Mouse (Mus musculus) heart, postnatal 0 days (tissue): Measurements from ENCODE around the gene Ago3.

ENCODE experiments used
- CTCF ChIP-seq: IDR thresholded peaks from 2 replicates; pipeline ENCODE4 v1.5.1; 2016; ENCODE audit warnings: antibody characterized with exemption, control low read depth, low read depth
- EP300 ChIP-seq: IDR thresholded peaks from 2 replicates; pipeline ENCODE4 v1.6.1; 2016; ENCODE audit warnings: antibody characterized with exemption, low read depth

DNA sequence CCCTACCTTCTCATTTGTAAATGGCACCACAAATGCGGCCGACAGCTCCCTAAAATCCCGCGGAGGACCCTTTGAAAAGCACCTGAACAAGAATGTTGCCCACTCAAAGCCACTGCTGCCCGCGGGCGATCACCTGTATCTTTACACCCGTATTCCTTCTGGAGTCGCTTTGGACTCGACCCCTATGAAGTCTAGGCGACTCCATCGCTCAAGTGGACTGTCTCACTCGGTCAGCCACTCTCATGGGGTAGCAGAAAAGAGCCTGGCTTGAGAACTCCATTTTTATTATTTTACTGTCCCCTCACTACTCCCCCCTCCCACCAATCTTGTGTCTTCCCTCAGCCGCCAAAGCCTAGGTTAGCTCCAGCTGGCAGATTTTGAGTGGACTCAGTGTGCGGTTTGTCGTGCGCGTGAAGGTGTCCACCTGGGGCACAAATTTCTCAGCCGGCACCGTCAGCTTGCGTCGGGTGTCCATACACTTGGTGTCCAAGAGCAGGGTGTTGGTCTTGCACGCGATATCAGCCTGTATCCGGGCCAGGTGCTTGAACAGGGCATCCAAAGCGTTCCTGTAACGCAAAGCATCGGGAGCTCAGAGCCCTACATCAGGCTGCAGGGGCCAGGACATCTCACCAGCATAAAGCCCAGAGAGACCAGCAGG is 107.4 kb downstream of the Ago3 start:
- TF ChIP-seq CTCF (no peak), EP300 (no peak)
